Mouse (Mus musculus): Measurements from ENCODE around the gene Ppp4r3a. TPM values are rescaled to one million over a fixed set of nuclear protein-coding genes. Genes with fewer than 3 reads are reported as not detected.

The Ppp4r3a gene
- polyA plus RNA-seq, 1 experiment, result 28.6 TPM

- H3K4me1 ChIP-seq (ENCODE audit: control insufficient read depth, insufficient read depth, low read length), result no peaks in the 10 kb centered on the region
- H3K4me3 ChIP-seq (ENCODE audit: insufficient read depth, low read length), result no peak overlapping the region
- TF ChIP-seq CTCF (IDR thresholded peaks at IDR 0.05; ENCODE audit: extremely low read depth, insufficient read depth, low read length), result no peak
- TF ChIP-seq POLR2A (IDR thresholded peaks at IDR 0.05; ENCODE audit: extremely low read depth, insufficient read depth, low read length), result no peak
- no peak overlapping the region for H3K27ac ChIP-seq (ENCODE audit: insufficient read depth, low read length)
Observed at GRCm38 (mm10) chr12:101039956-101040355, 43.5 kb downstream of the Ppp4r3a start.

- Histone ChIP-seq H3K4me1 (ENCODE audit: control insufficient read depth, insufficient read depth, low read length) (no peaks in the 10 kb centered on the region), H3K4me3 (ENCODE audit: insufficient read depth, low read length) (peak within 1 kb of the TSS; percentile 81), H3K27ac (ENCODE audit: insufficient read depth, low read length) (no peak within 1 kb of the TSS; the same call in 1 of the 2 replicates)
- TF ChIP-seq POLR2A (IDR thresholded peaks at IDR 0.05; ENCODE audit: extremely low read depth, insufficient read depth, low read length) (peak; percentile 48; the same call in 1 of the 2 replicates), CTCF (IDR thresholded peaks at IDR 0.05; ENCODE audit: extremely low read depth, insufficient read depth, low read length) (peak; percentile 30)
Observed at GRCm38 (mm10) chr12:101028954-101029731, 54.4 kb downstream of the Ppp4r3a start, which contains the start of gene Ccdc88c. TSS of gene Ccdc88c (minus strand) at chr12:101029056.

DNA sequence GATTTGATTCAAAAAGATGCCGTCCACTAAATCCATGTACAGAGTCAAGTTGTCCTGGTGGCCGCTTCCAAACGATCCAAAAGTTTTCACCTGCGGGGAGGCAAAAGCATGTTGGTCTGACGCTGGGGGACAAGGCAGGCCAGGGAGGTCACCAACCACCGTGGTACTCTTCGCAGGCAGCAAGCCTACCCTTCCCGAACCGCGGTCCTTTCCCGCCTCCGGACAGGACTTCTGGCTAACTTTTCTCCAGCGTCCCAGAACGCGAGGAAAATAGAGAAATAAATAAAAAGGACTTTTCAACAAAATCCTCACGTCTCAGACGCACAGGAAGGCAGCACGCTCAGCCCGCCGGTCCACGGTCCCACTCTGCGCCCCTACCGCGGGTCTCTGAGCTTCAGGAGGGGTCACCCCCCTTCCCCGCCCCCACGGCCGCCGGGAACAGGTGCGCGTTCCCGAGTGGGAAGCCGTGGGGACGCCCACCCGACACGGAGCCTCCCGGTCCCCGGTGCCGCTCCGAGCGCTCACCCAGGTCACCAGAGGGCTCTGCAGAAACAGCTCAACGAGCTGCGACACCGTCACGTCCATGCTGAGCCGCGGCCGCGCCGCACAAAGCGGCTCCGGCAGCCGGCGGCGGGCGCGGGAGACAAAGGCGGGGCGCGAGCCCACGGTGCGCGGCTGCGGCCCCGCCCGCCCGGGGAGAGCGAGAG, 55.1 kb downstream of the Ppp4r3a start:
- TF ChIP-seq POLR2A (IDR thresholded peaks at IDR 0.05; ENCODE audit: extremely low read depth, insufficient read depth, low read length) (no peak), CTCF (IDR thresholded peaks at IDR 0.05; ENCODE audit: extremely low read depth, insufficient read depth, low read length) (no peak)
- Histone ChIP-seq H3K4me1 (ENCODE audit: control insufficient read depth, insufficient read depth, low read length) (no peaks in the 10 kb centered on the region), H3K4me3 (ENCODE audit: insufficient read depth, low read length) (peak overlapping the region; percentile 81), H3K27ac (ENCODE audit: insufficient read depth, low read length) (no peak overlapping the region)

GRCm38 (mm10) chr12:101027451-101028246, 55.9 kb downstream of the Ppp4r3a start:
- H3K4me1 ChIP-seq (ENCODE audit: control insufficient read depth, insufficient read depth, low read length), result no peaks in the 10 kb centered on the region; the same call in 1 of the 2 replicates
- TF ChIP-seq POLR2A (IDR thresholded peaks at IDR 0.05; ENCODE audit: extremely low read depth, insufficient read depth, low read length) (no peak), CTCF (IDR thresholded peaks at IDR 0.05; ENCODE audit: extremely low read depth, insufficient read depth, low read length) (no peak)
- no peak overlapping the region for H3K27ac ChIP-seq (ENCODE audit: insufficient read depth, low read length)
- peak overlapping the region; percentile 81 for H3K4me3 ChIP-seq (ENCODE audit: insufficient read depth, low read length)

- H3K4me3 ChIP-seq (ENCODE audit: insufficient read depth, low read length), result peak overlapping the region; percentile 81
- no peak overlapping the region for H3K27ac ChIP-seq (ENCODE audit: insufficient read depth, low read length)
- H3K4me1 ChIP-seq (ENCODE audit: control insufficient read depth, insufficient read depth, low read length), result no peaks in the 10 kb centered on the region; the same call in 1 of the 2 replicates
- TF ChIP-seq CTCF (IDR thresholded peaks at IDR 0.05; ENCODE audit: extremely low read depth, insufficient read depth, low read length), result no peak
- TF ChIP-seq POLR2A (IDR thresholded peaks at IDR 0.05; ENCODE audit: extremely low read depth, insufficient read depth, low read length), result no peak
Observed at GRCm38 (mm10) chr12:101026946-101027345, 56.6 kb downstream of the Ppp4r3a start.

DNA sequence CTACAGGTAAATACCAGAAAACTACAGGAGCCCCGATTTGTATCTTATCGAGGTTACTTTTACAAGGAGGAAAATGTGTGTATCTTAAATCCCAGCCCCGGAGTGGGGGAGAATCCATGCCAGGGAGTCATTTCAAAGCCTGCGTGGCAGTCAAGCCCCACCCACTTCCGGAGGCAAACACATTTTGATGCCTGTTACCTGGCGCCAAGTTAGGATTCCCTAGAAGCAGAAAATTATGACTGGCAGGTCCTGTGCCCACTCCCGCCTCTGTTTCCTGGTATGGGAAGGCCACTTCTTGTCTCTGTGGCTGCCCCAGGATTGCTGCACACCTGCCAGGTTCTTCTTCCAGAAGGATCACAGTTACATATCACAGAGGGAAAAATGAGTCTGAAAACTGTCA, 57.0 kb downstream of the Ppp4r3a start:
- TF ChIP-seq POLR2A (IDR thresholded peaks at IDR 0.05; ENCODE audit: extremely low read depth, insufficient read depth, low read length) (no peak), CTCF (IDR thresholded peaks at IDR 0.05; ENCODE audit: extremely low read depth, insufficient read depth, low read length) (no peak)
- H3K4me3 ChIP-seq (ENCODE audit: insufficient read depth, low read length), result peak overlapping the region; percentile 81
- H3K27ac ChIP-seq (ENCODE audit: insufficient read depth, low read length), result no peak overlapping the region
- no peaks in the 10 kb centered on the region; the same call in 1 of the 2 replicates for H3K4me1 ChIP-seq (ENCODE audit: control insufficient read depth, insufficient read depth, low read length)

DNA sequence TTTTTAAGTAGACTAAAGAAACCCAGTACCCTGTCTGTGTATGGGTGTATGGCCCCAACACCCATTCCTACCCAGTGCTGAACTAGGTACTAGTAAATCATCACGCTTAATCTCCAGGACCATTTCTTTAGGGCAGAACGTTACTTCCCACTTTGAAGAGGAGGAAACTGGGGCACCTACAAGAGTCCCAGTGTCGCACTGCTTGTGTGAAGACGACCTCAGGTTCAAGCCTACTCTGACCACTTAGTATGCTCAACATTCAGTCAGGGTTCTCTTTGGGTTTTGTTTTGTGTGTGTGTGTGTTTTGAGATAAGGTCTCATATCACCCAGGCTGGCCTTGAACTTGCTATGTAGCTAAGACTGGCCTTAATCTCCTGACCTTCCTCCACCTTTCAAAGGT, 57.5 kb downstream of the Ppp4r3a start:
- no peak overlapping the region; the same call in 1 of the 2 replicates for H3K27ac ChIP-seq (ENCODE audit: insufficient read depth, low read length)
- no peaks in the 10 kb centered on the region; the same call in 1 of the 2 replicates for H3K4me1 ChIP-seq (ENCODE audit: control insufficient read depth, insufficient read depth, low read length)
- TF ChIP-seq CTCF (IDR thresholded peaks at IDR 0.05; ENCODE audit: extremely low read depth, insufficient read depth, low read length), result no peak
- no peak for TF ChIP-seq POLR2A (IDR thresholded peaks at IDR 0.05; ENCODE audit: extremely low read depth, insufficient read depth, low read length)
- H3K4me3 ChIP-seq (ENCODE audit: insufficient read depth, low read length), result no peak overlapping the region

DNA sequence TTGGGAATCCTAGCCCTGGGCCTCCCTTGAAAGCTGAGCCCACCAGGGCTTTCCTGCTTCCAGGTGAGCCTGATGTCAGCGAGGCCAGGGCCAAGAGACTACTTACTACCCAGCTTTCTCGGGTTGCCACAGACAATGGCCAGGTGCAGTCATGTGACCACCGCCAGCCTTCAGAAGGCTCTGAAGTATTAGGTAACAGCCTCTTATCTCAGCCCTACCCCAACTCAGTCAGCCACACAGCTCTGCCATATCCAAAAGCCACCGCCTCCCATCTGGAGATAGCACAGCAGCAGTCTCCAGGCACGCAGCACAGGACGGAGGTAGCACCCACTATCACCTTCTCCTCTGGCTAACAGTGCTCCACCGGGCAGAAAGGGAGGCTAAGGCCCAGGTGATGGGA, 58.1 kb downstream of the Ppp4r3a start:
- no peaks in the 10 kb centered on the region; the same call in 1 of the 2 replicates for H3K4me1 ChIP-seq (ENCODE audit: control insufficient read depth, insufficient read depth, low read length)
- no peak overlapping the region for H3K27ac ChIP-seq (ENCODE audit: insufficient read depth, low read length)
- no peak overlapping the region for H3K4me3 ChIP-seq (ENCODE audit: insufficient read depth, low read length)
- TF ChIP-seq CTCF (IDR thresholded peaks at IDR 0.05; ENCODE audit: extremely low read depth, insufficient read depth, low read length) (no peak), POLR2A (IDR thresholded peaks at IDR 0.05; ENCODE audit: extremely low read depth, insufficient read depth, low read length) (no peak)

- H3K27ac ChIP-seq (ENCODE audit: insufficient read depth, low read length), result no peak overlapping the region
- H3K4me3 ChIP-seq (ENCODE audit: insufficient read depth, low read length), result no peak overlapping the region
- no peaks in the 10 kb centered on the region; the same call in 1 of the 2 replicates for H3K4me1 ChIP-seq (ENCODE audit: control insufficient read depth, insufficient read depth, low read length)
- TF ChIP-seq CTCF (IDR thresholded peaks at IDR 0.05; ENCODE audit: extremely low read depth, insufficient read depth, low read length) (no peak), POLR2A (IDR thresholded peaks at IDR 0.05; ENCODE audit: extremely low read depth, insufficient read depth, low read length) (no peak)
Observed at GRCm38 (mm10) chr12:101024824-101025223, 58.7 kb downstream of the Ppp4r3a start.
